Mouse (Mus musculus): ENCODE data around the gene Khdc1c. TPM values are rescaled to one million over a fixed set of nuclear protein-coding genes. Genes with fewer than 3 reads are reported as not detected.
"Not testable (repeated sequence)": the region's sequence is repeated elsewhere in the genome, so short reads cannot be mapped to it uniquely, and the experiment has no call there.

Gene Khdc1c
- polyA plus RNA-seq (2014; fragmentation: Nextera tagmentation; extraction: Ambion mirVana), result not detected in 2 replicates

DNA sequence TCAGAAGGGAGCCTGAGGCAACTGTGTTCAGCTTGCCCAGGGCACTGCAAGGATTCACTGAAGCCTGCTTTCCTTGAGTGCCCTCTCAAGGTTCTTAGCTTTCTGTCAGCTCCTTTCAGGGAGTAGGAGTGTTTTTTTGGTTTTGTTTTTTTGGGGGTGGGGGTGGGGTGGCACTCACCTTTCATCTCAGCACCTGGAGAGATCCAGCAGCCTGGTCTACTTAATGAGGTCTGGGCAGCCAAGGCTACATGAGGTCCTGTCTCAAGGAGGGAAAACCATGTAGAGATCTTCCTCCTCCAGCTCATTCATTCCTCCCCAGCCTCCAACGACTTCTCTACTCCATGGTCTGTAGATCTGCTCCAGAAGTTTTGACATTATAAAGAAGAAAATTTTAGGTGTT, at the start of gene Khdc1c:
Gene Khdc1c, plus strand, starts transcription at position 301 of the 400 bp plus-strand sequence.
- not testable (repeated sequence) for H3K9me3 ChIP-seq (ENCODE audit: low read depth, low read length); H3K27me3 ChIP-seq (ENCODE audit: insufficient read depth, low read length); H3K4me1 ChIP-seq (ENCODE audit: insufficient read depth); ATAC-seq (ENCODE audit: insufficient read depth); H3K4me3 ChIP-seq (ENCODE audit: low read depth, low read length); H3K36me3 ChIP-seq (ENCODE audit: insufficient read depth); H3K9ac ChIP-seq; DNase-seq; H3K4me2 ChIP-seq; H3K27ac ChIP-seq (ENCODE audit: low read depth)
- WGBS, result 68% methylated on average over 1 of the region's 1 CpGs

DNA sequence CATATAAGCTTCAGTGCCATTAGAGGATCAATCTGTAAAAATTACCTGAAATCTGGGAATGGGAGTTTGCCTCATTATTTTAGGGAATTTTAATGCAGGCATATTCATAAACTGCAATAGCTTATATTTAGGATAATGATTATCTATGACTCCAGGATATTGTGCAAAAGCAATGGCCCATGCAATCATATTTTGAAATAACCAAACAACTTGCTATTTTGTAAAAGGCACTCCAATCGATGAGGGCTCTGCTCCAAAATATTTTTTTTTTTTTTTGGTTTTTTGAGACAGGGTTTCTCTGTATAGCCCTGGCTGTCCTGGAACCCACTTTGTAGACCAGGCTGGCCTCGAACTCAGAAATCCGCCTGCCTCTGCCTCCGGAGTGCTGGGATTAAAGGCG, 47.9 kb upstream of the Khdc1c start:
- not testable (repeated sequence) for H3K9ac ChIP-seq; H3K4me1 ChIP-seq (ENCODE audit: insufficient read depth); DNase-seq; H3K27ac ChIP-seq (ENCODE audit: low read depth); H3K27me3 ChIP-seq (ENCODE audit: insufficient read depth, low read length); H3K36me3 ChIP-seq (ENCODE audit: insufficient read depth); H3K9me3 ChIP-seq (ENCODE audit: low read depth, low read length); ATAC-seq (ENCODE audit: insufficient read depth); H3K4me2 ChIP-seq; H3K4me3 ChIP-seq (ENCODE audit: low read depth, low read length)
- 87% methylated on average over 5 of the region's 5 CpGs for WGBS

DNA sequence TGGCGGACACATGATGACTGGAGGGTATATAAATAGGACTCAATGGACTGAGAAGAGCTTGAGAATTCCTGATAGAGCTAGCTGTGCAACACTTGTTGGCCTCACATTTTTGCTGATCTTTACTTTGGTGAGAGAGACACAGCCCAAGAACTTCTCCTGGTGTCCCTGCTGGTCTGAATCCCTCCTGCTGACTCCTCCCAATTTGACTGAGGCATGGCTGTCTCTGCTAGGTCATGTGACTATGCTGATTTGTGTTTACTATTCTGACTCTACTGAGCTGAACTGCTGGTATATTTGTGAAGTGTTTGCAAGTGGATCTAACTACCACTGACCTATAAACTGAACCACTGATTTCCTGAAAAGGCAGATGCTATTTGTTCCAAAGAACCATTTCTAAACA, 46.5 kb upstream of the Khdc1c start:
- no peak for TF ChIP-seq CTCF (IDR thresholded peaks at IDR 0.05; ENCODE audit: low read depth)
- Histone ChIP-seq H3K4me2 (no peak overlapping the region), H3K4me1 (ENCODE audit: insufficient read depth) (no peaks in the 10 kb centered on the region), H3K27me3 (ENCODE audit: insufficient read depth, low read length) (no peaks in the 10 kb centered on the region), H3K9ac (no peak overlapping the region), H3K36me3 (ENCODE audit: insufficient read depth) (no peaks in the 10 kb centered on the region), H3K27ac (ENCODE audit: low read depth) (no peak overlapping the region), H3K4me3 (ENCODE audit: low read depth, low read length) (no peak overlapping the region), H3K9me3 (ENCODE audit: low read depth, low read length) (no peaks in the 10 kb centered on the region)
- ATAC-seq (ENCODE audit: insufficient read depth), result no peak
- DNase-seq, result no peak
- WGBS, result 86% methylated on average over 1 of the region's 1 CpGs

DNA sequence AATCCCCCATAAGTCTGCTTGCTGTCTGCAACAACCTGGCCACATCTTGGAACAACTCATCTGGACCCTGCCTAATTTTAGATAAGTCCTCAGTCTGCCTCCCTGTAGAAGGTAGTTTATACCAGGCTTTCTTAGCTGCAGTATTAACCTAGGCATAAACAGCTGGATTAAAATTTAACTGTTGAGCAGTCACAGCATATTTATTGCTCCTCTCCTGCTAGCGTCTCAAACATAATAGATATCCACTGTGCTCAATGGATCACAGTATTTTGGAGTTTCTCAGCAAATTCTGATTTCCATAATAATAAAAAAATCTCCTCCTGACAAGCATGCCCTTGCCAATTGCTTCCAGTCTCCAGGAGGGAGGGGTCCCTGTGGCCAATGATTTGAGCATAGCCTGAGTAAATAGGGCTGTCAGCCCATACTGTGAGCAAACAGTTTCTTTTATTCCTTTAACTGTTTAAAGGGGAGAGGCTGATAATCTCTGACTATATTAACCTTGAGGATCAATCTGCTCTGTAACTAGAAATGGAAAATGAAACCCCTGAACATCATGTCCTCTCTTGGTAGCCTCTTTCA, 44.0 kb upstream of the Khdc1c start:
- no peaks in the 10 kb centered on the region for H3K36me3 ChIP-seq (ENCODE audit: insufficient read depth)
- no peak overlapping the region for H3K4me3 ChIP-seq (ENCODE audit: low read depth, low read length)
- WGBS, result 78% methylated on average over 1 of the region's 1 CpGs
- H3K27me3 ChIP-seq (ENCODE audit: insufficient read depth, low read length), result no peaks in the 10 kb centered on the region
- no peaks in the 10 kb centered on the region for H3K4me1 ChIP-seq (ENCODE audit: insufficient read depth)
- no peak for ATAC-seq (ENCODE audit: insufficient read depth)
- no peak overlapping the region for H3K4me2 ChIP-seq
- H3K27ac ChIP-seq (ENCODE audit: low read depth), result no peak overlapping the region
- DNase-seq, result no peak
- TF ChIP-seq CTCF (IDR thresholded peaks at IDR 0.05; ENCODE audit: low read depth), result no peak
- no peak overlapping the region for H3K9ac ChIP-seq
- H3K9me3 ChIP-seq (ENCODE audit: low read depth, low read length), result no peaks in the 10 kb centered on the region

DNA sequence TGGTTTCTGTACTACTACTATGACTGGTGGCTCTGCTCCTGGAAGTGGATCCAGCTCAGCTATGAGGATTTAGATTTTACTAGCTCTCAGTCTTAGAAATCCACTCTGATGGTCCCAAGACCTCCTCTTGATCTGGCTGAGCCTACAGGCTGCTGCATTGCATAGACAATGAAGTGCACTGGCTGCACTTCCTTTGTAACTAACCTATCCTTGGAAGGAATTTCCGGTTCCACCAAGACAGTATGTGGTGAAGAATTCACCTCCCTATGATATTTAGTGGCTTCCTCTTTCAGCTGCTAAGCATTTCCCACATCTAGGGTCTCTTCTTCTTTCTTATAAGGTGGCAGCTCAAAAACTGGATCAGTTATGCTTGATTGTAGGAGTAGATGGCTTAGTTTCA, 43.5 kb upstream of the Khdc1c start:
- ATAC-seq (ENCODE audit: insufficient read depth) (no peak), DNase-seq (no peak)
- no peak overlapping the region for H3K4me3 ChIP-seq (ENCODE audit: low read depth, low read length)
- H3K9ac ChIP-seq, result no peak overlapping the region
- H3K4me1 ChIP-seq (ENCODE audit: insufficient read depth), result no peaks in the 10 kb centered on the region
- H3K27ac ChIP-seq (ENCODE audit: low read depth), result no peak overlapping the region
- 78% methylated on average over 1 of the region's 1 CpGs for WGBS
- no peak for TF ChIP-seq CTCF (IDR thresholded peaks at IDR 0.05; ENCODE audit: low read depth)
- H3K4me2 ChIP-seq, result no peak overlapping the region
- no peaks in the 10 kb centered on the region for H3K9me3 ChIP-seq (ENCODE audit: low read depth, low read length)
- no peaks in the 10 kb centered on the region for H3K27me3 ChIP-seq (ENCODE audit: insufficient read depth, low read length)
- H3K36me3 ChIP-seq (ENCODE audit: insufficient read depth), result no peaks in the 10 kb centered on the region

DNA sequence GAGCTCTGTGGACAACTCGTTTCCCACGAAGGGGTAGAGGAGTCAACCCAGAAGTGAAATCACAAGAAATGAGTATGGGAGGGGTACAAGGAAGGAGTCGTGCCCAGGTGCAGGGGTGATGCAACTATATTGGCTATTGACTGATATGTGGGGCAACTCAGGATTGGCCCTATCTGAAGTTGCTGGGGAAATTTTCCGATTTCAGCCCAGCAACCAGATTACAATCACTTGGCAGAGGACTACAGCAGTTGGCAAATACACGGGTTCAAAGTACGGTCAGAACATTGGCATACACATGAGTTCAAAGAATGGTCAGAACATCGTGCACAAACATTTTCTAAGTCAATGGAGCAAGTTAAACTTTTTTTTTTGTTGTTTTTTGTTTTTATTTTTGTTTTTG, 41.4 kb upstream of the Khdc1c start:
- Histone ChIP-seq H3K4me1 (ENCODE audit: insufficient read depth) (no peaks in the 10 kb centered on the region), H3K9ac (no peak overlapping the region), H3K36me3 (ENCODE audit: insufficient read depth) (no peaks in the 10 kb centered on the region), H3K4me3 (ENCODE audit: low read depth, low read length) (no peak overlapping the region), H3K4me2 (no peak overlapping the region), H3K9me3 (ENCODE audit: low read depth, low read length) (no peaks in the 10 kb centered on the region), H3K27me3 (ENCODE audit: insufficient read depth, low read length) (no peaks in the 10 kb centered on the region), H3K27ac (ENCODE audit: low read depth) (no peak overlapping the region)
- 88% methylated on average over 7 of the region's 7 CpGs for WGBS
- no peak for TF ChIP-seq CTCF (IDR thresholded peaks at IDR 0.05; ENCODE audit: low read depth)
- DNase-seq (no peak), ATAC-seq (ENCODE audit: insufficient read depth) (no peak)

DNA sequence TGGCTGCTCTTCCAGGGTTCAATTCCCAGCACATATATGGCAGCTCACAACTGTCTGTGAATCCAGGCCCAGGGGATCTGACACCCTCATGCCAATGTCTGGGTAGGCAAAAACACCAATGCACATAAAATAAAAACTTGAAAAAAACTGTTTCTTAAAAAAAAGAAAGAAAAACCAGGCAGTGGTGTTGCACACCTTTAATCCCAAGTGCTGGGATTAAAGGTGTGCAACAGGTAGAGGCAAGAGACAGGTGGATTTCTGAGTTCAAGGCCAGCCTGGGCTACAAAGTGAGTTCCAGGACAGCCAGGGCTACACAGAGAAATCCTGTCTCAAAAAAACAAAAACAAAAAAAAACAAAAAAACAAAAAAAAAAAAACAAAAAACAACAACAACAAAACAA, 37.0 kb upstream of the Khdc1c start:
- ATAC-seq (ENCODE audit: insufficient read depth); H3K9ac ChIP-seq; H3K4me2 ChIP-seq; H3K4me1 ChIP-seq (ENCODE audit: insufficient read depth); H3K27ac ChIP-seq (ENCODE audit: low read depth); H3K9me3 ChIP-seq (ENCODE audit: low read depth, low read length); H3K36me3 ChIP-seq (ENCODE audit: insufficient read depth); H3K4me3 ChIP-seq (ENCODE audit: low read depth, low read length); H3K27me3 ChIP-seq (ENCODE audit: insufficient read depth, low read length); DNase-seq: not testable (repeated sequence)

All from lung, embryonic 14.5 days (tissue).